Mouse (Mus musculus) kidney, adult 9 months (tissue): ENCODE results near the gene Col9a3.

Experiments used
- DNase-seq: peaks from one replicate; pipeline ENCODE4 v3.0.0; 2022

Gene Col9a3

GRCm38 (mm10) chr2:180641576-180642554 lies 44.3 kb downstream of the Col9a3 start:
- no peak for DNase-seq

- DNase-seq = no peak
These were observed 45.1 kb downstream of the Col9a3 start, which contains the start of gene Tcfl5 for GRCm38 (mm10) chr2:180642555-180643260. TSS of gene Tcfl5 (minus strand) at chr2:180642708.

GRCm38 (mm10) chr2:180643626-180644025 lies 46.0 kb downstream of the Col9a3 start:
- DNase-seq = no peak

GRCm38 (mm10) chr2:180646841-180647240 lies 49.3 kb downstream of the Col9a3 start:
- DNase-seq = no peak

DNA sequence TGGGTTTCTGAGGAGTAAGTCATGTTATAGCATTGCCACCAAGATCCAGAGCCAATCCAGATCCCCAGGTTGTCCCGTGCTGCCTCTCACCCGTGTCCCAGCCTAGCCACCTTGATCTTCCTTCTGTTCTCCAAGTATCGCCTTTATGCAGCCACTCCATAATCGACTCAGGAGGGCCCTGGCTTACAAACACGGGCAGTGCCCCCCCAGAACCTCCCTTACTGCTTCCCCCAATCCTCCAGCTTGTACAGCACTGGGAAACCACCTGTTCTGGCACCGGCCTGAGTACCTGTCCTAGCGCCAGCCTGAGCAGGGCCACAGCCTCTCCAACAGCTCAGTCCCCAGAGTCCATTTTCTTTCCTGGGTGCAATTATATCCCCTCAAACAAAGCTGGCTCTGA lies 57.1 kb downstream of the Col9a3 start:
- DNase-seq = no peak

DNA sequence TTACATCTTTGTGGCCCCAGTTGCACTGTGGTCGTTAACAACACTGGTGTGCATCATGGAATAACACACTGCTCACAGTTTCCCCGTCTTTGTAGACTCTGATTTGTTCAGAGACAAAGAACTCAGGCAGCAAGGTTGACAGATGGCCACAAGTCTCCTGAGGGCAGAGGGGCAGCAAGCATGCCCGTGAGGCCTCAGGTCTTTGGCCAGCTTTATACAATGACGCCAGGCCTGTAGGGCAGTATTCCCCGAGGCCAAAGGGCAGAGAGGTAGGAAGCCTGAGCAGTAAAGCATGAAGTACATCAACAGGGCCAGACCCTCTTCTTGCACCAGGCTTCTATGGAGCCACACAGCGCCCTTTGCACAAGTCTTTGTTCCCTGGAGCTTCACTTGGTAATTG lies 57.6 kb downstream of the Col9a3 start:
- peak; percentile 40 for DNase-seq

- DNase-seq = peak; percentile 82
These were observed 59.9 kb downstream of the Col9a3 start for GRCm38 (mm10) chr2:180657394-180658013.

DNA sequence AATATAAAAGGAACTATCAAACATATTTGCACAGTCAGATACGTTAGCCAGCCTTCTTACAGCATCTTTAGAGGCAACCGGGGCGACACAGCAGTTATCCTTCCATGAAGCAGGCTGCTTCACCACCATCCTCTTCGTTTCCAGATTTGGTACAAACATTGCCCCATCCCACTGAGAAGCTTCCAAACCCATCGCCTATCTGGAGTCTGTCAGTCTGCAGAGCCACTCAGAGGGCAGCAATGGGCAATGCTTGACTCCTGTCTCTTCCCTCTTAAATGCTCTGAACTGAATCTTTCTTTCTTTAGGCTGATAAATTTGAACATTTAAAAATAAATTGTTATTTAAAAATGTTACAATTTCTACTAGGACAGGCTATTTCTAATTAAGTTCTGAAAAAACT lies 60.8 kb downstream of the Col9a3 start:
- DNase-seq = no peak

- no peak for DNase-seq
These were observed 62.0 kb downstream of the Col9a3 start for GRCm38 (mm10) chr2:180659353-180660150.

GRCm38 (mm10) chr2:180660521-180660920 lies 62.9 kb downstream of the Col9a3 start:
- DNase-seq = no peak

GRCm38 (mm10) chr2:180662008-180662407 lies 64.4 kb downstream of the Col9a3 start:
- DNase-seq = no peak
